Mouse (Mus musculus) retina, postnatal 1 day (tissue): ENCODE data around the gene Gm42791.

Source experiments
- DNase-seq: peaks from one replicate; pipeline ENCODE4 v3.0.0-alpha.2; 2012

Gene Gm42791

DNA sequence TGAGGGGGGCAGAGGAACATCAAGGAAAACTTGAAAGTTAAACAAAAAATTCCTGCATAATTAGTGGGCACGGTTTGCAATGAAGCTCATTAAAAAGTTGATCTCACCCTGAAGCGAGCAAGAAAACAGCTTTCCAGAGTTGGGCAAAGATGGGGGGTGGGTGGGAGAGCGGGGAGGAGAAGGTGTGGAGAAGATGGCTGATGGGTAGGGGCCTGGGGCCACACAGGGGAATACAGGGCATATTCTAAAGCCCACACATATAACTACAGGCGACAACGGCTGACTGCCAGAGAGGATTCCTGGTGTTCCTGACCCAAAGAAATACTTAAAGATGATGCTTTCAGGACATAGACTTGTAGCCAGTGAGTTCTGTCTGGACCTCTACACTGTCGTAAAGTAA lies 131.5 kb downstream of the Gm42791 start:
- peak; percentile 19 for DNase-seq

DNA sequence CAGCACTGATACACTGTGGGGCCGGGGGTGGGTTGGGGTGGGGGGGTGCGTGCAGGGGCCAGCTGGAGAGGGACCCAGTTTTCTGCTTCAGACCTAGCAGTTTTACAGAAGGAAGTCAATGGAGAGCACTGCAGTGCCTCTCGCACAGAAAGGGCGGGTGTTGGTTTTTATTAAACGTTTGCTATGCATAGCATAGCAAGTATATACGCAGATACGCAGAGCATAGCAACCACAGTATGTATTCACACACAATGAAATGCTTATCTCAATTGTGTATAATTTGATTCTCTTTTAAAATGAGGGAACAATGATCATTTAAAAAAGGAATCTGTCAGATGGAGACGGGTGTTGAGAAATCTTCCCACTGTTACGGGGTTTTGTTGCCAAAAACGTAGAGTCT lies 132.1 kb downstream of the Gm42791 start:
- no peak for DNase-seq

DNA sequence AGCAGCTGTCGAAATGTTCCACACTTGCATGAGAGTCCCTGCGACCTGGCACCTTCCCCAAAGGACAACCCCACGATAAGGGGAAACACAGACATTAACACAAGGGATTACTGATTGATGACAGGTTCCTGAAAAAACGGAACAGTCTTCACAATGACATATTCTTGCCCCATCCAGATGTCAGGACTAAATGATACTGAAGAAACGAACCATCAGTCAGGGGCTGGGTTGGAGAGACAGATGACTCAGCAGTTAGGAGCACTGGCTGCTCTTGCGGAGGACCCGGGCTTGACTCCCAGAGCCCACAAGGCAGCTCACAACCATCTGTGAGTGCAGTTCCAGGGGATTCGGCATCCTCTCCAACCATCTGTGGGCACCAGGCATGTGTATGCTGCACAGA lies 132.8 kb downstream of the Gm42791 start:
- no peak for DNase-seq

- no peak for DNase-seq
Measured at GRCm38 (mm10) chr5:148857522-148857921, 137.4 kb downstream of the Gm42791 start.

DNA sequence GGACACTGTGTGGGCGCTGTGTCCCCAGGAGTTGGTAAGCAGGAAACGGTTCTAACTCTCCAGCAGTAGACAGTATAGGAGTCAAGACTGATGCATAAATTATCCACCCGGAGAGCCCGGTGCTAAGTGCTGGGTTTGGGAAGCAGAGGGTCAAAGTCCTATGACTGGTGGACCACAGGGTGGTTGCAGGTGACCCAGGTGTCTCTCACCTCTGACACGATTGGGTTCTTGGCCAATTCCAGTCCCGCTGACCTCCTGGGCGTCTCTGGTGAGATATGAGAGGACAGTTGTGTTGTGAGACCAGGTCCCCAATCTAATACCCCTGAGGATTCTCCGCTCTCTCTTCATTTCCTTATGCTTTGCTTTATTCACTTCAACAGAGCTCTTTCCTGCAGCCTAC lies 139.9 kb downstream of the Gm42791 start:
- DNase-seq, result no peak

DNA sequence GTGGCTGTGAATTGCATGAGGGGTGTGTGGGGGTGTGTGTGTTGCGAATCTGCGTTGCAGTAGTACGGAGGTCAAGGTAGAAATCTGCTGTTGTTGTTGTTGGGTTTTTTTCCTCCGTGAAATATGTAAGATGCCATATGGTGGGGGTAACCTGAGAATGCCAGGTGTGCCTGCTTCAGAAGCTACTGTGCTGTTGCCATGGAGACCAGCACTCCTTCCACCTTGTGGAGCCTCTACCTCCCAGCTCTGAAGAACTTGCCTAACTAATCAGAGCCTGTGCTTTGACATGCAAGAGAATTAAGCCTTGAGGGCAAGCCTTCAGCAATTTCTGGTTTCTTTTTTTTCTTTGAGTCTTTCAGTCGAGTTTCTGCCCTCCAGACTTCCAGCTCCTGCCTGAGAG lies 140.8 kb downstream of the Gm42791 start:
- DNase-seq, result no peak

GRCm38 (mm10) chr5:148849516-148849915 lies 145.4 kb downstream of the Gm42791 start:
- DNase-seq, result no peak

DNA sequence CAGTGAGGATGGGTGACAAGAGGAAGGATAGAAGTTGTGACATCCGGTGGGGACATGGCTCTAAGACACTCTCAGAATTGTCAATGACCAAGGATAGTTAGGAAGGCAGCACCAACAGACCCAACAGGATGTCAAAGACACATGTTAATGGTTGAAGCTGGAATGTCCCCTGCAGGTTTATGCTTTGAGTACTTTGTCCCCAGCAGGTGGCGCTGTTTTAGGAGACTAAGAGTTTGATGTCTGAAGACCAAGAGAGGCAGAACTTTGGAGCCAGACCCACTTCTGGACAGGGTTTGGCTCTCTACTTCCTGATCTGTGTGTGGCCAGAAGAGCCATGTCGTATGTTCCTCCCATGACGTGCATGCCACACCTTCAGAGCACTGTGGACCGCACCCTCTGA lies 147.9 kb downstream of the Gm42791 start:
- DNase-seq, result no peak
